Mouse (Mus musculus) kidney, postnatal 36 days (tissue): ENCODE results near the gene Agtrap.

Experiments
- DNase-seq, 2 experiments: peaks; one replicate each; pipeline ENCODE4 v3.0.0; 2021 to 2022; ENCODE audit warnings: mixed read lengths in 2 of 2

Agtrap gene

DNA sequence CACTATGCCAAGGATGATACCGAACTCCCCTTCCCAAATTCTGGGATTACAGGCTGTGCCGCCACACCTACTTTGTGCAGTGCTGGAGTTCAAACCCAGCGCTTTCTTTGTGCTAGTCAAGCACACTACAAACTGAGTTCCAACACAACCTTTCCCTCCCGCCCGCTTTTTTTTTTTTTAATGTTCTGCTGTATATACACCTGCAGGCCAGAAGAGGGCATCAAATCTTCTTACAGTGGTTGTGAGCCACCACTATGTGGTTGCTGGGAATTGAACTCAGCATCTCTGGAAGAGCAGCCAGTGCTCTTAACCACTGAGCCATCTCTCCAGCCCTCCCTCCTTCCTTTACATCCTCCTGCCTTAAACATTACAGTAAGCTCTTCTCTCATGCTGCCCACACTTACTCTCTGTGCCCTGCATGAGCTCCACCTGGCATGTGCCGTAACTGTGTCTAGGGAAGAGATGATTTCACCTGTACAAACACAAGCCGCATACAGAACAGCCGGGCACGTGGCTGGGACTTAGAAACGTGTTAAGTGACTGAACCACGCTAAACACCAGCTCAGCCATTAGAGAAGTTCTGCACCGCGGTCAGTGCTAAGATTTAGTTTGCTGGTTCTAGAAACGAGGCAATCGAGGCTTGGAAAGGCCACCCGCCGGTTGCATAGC is 13.2 kb downstream of the Agtrap start:
- no peak for DNase-seq

DNA sequence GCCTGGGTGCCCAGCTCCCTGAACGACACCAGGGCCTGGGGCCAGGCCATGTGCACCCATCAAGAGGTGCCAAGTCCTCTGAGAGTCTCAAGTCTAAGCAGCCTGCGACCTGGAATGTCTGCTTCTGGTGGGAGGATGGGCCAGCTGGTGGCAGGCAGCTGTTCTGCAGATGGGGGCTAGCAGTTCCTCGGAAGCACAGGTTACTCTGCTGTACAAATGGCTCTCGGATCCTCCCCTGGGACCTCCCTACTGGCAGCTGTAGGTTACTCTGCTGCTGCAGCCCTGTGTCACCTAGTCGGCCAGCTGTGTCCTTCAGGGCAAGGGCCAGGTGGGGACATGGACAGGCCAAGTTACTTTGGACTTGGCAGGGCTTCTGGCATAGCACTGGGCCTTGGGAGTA is 16.3 kb downstream of the Agtrap start:
- DNase-seq: peak; percentile 53 to 67

- DNase-seq: peak in 1 of 2 experiments; percentile 4
These were observed 18.1 kb downstream of the Agtrap start for GRCm38 (mm10) chr4:148069602-148070218.

GRCm38 (mm10) chr4:148067346-148067745 is 20.5 kb downstream of the Agtrap start:
- no peak for DNase-seq

DNA sequence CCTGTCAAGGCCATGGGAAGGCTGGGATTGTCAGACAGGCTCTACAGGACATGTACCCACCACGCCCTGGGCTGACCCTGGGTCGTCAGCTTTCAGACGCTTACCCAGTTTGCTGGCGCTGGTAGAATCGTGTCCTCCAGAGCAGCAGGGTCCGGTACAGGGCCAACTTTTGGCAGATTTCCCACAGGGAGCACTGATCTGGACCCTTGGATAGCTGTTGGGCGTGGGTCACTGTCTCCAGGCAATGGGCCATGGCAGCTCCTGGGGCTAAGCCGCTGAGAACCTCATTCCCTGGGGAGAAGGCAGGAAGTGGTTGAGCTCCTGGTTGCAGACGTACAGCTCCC is 21.5 kb downstream of the Agtrap start:
- peak; percentile 83 to 90 for DNase-seq

DNA sequence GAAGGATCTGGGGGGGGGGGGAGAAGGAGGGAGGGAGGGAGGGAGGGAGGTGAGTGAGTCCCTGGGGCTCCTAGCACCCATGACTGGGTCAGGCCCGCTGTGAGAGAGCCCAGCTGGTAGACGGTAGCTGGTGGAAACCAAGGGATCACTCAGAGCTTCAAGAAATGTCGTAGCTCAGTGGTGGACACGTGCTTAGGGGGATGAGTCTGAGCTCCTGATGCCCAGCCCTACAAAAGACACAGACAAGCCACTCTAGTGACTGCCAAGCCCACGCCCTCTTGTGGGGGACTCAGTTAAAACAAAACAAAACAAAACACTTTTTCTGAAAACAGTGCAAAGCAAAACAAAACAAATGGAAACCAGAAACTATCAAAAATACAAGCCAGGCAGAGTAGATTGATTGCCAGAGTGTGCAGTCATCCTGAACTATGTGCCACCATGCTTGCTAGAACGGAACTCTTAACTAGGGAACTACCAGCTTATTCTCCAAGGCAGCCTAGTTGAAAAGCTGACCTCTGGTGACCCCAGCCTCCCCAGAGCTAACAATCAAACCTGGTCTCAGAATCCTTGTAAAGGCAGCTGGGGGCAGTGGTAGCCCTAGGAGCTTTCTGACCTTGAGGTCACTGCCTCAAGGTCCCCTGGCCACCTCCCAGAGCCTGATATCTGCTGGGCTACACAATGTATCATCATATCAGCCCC is 22.0 kb downstream of the Agtrap start:
- peak; percentile 41 to 64 for DNase-seq

DNA sequence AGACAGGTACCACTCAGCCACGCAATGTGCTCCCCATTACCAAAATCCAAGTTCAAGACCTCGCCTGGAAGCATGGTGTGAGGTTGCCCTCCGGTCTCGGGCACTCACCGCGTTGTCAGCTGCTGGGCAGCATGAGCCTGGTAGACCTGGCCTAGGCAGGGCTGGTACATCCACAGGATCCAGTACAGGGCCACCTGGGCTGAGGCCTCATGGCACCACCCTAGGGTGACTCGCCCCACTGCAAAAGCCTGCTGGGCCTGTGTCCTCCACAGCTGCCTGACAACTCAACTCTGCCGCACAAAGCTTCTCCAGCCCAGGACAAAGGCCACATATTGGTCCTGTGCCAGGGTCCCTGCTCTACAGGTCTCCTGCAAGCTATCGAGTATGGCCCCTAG is 26.7 kb downstream of the Agtrap start:
- DNase-seq: no peak

- peak; percentile 56 to 75 for DNase-seq
These were observed 27.4 kb downstream of the Agtrap start for GRCm38 (mm10) chr4:148060120-148061085.

DNA sequence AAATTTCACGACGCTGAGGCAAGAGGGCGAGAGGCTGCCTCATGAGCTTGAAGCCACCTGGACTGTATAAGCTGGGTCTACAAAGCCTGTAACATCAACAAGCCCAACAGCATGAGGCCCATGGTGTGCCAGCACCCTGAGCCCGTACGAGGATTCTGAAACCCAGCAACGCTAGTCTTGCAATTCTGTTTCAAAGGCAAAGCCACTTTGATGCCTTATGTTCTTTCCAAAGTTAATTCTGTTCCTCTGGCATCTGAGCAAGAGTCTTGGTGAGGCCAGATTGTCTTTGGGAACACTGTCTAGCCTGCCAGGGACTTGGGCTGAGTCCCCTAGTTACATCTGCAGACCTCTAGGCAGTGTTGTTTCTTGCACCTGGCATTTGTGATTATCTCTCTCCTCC is 28.8 kb downstream of the Agtrap start:
- DNase-seq: no peak

DNA sequence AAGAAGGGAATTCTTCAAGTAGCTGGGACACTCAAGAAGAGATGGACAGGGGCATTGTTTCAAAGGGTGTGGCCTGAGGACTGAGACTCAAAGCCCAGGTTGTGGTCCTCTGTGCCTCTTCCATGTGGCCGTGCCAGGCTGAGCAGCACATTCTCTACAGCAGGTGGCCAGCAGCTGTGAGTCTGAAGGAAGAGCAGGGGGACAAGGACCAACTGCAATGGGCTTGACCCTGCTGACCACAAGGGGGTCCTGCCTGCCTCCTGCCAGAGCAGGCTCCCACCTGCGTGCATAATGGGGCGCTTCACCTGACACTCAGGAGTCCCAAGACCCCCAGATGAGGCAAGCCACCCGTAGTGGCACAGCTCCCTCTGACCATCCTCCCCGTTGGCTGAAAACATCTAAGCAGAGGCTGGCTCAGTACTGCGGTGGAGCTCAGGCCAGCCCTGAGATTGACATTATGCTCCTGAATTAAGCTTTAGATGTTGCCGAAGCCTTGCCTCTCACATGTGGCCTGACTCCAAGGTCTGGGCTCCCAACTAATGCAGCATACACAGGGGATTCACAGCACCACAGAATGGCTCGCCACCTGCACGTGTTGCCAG is 29.5 kb downstream of the Agtrap start:
- DNase-seq: no peak

GRCm38 (mm10) chr4:148057661-148058209 is 30.1 kb downstream of the Agtrap start:
- DNase-seq: no peak

DNA sequence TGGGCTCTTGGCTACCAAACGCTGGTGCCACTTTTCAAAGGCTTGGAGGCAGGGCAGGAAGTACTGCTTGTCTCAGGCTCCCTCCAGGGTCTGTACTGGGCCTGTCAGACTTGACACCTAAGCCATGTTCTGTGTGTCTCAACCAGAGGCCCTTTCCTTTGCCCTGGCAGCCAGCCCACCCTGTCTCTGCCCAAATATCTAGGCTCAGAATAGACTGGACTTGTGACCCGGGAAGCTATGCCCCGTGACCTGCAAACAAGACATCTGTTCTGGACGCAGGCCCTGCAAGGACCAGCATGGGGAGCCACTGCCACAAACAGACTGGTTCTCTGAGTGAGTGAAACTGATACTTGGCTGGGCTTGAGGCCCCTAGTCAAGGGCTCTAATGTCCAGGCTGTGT is 31.0 kb downstream of the Agtrap start:
- peak; percentile 92 for DNase-seq

GRCm38 (mm10) chr4:148056246-148056645 is 31.6 kb downstream of the Agtrap start:
- peak; percentile 47 to 56 for DNase-seq

GRCm38 (mm10) chr4:148054961-148055695 is 32.7 kb downstream of the Agtrap start:
- no peak for DNase-seq

GRCm38 (mm10) chr4:148053417-148053920 is 34.4 kb downstream of the Agtrap start:
- no peak for DNase-seq

- DNase-seq: no peak
These were observed 34.9 kb downstream of the Agtrap start for GRCm38 (mm10) chr4:148052976-148053375.

GRCm38 (mm10) chr4:148051886-148052285 is 35.9 kb downstream of the Agtrap start:
- DNase-seq: no peak

GRCm38 (mm10) chr4:148051046-148051776 is 36.6 kb downstream of the Agtrap start:
- DNase-seq: no peak

GRCm38 (mm10) chr4:148050396-148050914 is 37.4 kb downstream of the Agtrap start:
- peak in 1 of 2 experiments; percentile 30 for DNase-seq

DNA sequence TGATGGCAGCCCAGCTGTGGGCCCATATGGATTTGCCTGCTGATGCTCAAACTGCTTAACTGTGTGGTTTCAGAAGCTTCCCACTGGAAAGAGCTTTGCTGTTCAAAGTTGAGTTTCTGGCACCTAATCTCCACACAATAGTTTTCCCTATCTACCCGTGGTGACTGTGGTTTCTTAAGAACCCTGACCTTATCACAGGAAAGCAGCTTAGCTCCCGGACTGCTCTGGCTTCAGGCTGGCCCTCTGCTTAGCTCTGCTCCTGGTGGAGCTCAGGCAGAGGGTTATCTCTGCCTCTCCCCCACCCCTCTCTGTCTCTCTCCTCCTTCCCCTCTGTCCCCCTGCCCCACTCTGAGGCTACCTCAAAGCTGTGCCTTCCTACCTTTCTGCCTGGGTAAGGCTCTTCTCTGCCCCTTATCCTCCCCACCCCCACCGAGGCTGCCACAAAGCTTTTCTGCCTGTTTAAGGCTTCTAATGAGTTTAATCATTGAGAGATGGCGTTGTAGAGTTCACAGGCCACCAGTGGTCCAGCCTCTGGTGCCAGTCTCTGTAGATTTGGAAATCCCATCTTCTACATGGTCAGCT is 41.3 kb downstream of the Agtrap start:
- DNase-seq: peak; percentile 56 to 76
